ENCODE assay signal across 12 mouse cellular contexts in the genomic region with DNA sequence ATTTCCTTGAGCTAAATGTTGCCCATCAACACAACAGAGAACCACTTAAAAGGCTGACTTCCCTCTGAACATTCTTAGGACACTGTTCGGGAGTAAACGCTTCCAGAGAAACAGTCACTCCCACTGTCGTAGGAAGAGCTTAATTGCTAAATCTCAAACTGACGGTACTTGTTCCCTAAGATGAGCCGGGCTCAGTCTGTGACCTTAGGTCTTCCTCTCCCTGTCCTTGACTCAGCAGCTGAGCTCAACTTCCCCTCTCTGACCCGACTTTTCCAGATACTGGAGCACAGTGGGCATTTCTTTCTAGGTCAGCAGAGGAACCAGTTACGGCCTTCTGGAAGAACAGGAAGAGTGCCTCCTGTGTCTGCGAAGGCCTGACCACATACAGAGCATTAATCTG.
DNase-seq lines count a peak whose midpoint lies in the region; ATAC-seq and TF ChIP-seq lines count a peak whose summit lies in the region.
"Had no signal": no experiment of that assay in that cellular context is flagged by ENCODE, and none has a peak within 500 bp of the region (broad histone marks: within the 10 kb centered on the region; RNA-seq: fewer than 3 reads in every experiment).

No protein-coding gene starts in this region.

- H3K79me2 ChIP-seq in heart, adult 2 months (replicated peaks; ENCODE audit: control insufficient read depth, insufficient read depth, low read length) = 0 out of 2 replicates have a peak, but pooled peaks cover under 1% of the 10 kb centered on the region

- no peak overlapping the region for H3K4me3 ChIP-seq in heart, adult 2 months
- no peak overlapping the region for H3K4me3 ChIP-seq in lung, postnatal 0 days (ENCODE audit: low read depth, low read length)
- H3K4me3 ChIP-seq: forebrain, embryonic 13.5 days; heart, embryonic 15.5 days had no signal

- peaks cover 6% of the 10 kb centered on the region; the same call in 1 of the 2 replicates for H3K36me3 ChIP-seq in heart, adult 2 months (ENCODE audit: control insufficient read depth, insufficient read depth, low read length)
- H3K36me3 ChIP-seq in lung, postnatal 0 days (ENCODE audit: insufficient read depth, low read length) = no peaks in the 10 kb centered on the region
- H3K36me3 ChIP-seq: heart, embryonic 15.5 days had no signal

- no peak for TF ChIP-seq CTCF in heart, adult 2 months (IDR thresholded peaks at IDR 0.05)
- TF ChIP-seq CTCF in lung, postnatal 0 days (IDR thresholded peaks at IDR 0.05) = no peak

- intact Hi-C loops in heart, adult 2 months (cut with DNase I) = no loop called here

- H3K27me3 ChIP-seq in heart, adult 2 months (ENCODE audit: control insufficient read depth, insufficient read depth, low read length) = no peaks in the 10 kb centered on the region
- no peaks in the 10 kb centered on the region for H3K27me3 ChIP-seq in lung, postnatal 0 days (replicated peaks; ENCODE audit: insufficient read depth, low read length)
- H3K27me3 ChIP-seq: heart, embryonic 15.5 days had no signal

- H3K4me1 ChIP-seq in heart, adult 2 months (ENCODE audit: control insufficient read depth, insufficient read depth, low read length) = peaks cover 24% of the 10 kb centered on the region
- peaks cover 15% of the 10 kb centered on the region; the same call in 1 of the 2 replicates for H3K4me1 ChIP-seq in lung, postnatal 0 days (ENCODE audit: insufficient read depth, low read depth, low read length)

- H3K4me2 ChIP-seq in lung, postnatal 0 days (replicated peaks; ENCODE audit: low read depth, low read length) = no peak overlapping the region
- H3K4me2 ChIP-seq: forebrain, embryonic 13.5 days; heart, embryonic 15.5 days had no signal

- 0 out of 2 replicates have a peak, but pooled peaks have one; percentile 10 for TF ChIP-seq EP300 in heart, adult 2 months (IDR thresholded peaks at IDR 0.05; ENCODE audit: insufficient read depth, low read depth, low read length)
- 0 out of 2 replicates have a peak, but pooled peaks have one; percentile 17 for TF ChIP-seq EP300 in lung, postnatal 0 days (IDR thresholded peaks at IDR 0.05)

- DNase-seq in heart, adult 2 months = peak in 1 of 2 experiments; percentile 59
- no peak for DNase-seq in heart, postnatal 4 days
- DNase-seq in lung, postnatal 0 days (ENCODE audit: low spot score) = peak; percentile 53
- no peak for DNase-seq in lung, postnatal 10 days
- peak; percentile 24 for DNase-seq in kidney, postnatal 10 days
- DNase-seq in gastrocnemius, postnatal 10 days = no peak
- DNase-seq in thymus, postnatal 0 days (ENCODE audit: low spot score) = no peak
- DNase-seq: right cerebral cortex, postnatal 4 days; thymus, adult 2 months had no signal

- 28% methylated on average over 8 of the region's 8 CpGs for WGBS in heart, adult 2 months
- 45% methylated on average over 8 of the region's 8 CpGs for WGBS in lung, postnatal 0 days

- peak; percentile 54 for ATAC-seq in lung, postnatal 0 days
- peak; percentile 52; the same call in 1 of the 2 replicates for ATAC-seq in neutrophil, adult 5-6 weeks (ENCODE audit: extremely low read depth, insufficient number of reproducible peaks, low FRiP score, poor library complexity, severe bottlenecking)
- ATAC-seq: forebrain, embryonic 13.5 days had no signal

- H3K9ac ChIP-seq in heart, adult 2 months (ENCODE audit: low read depth, low read length) = no peak overlapping the region
- no peak overlapping the region for H3K9ac ChIP-seq in lung, postnatal 0 days (replicated peaks; ENCODE audit: low read depth)
- H3K9ac ChIP-seq: forebrain, embryonic 13.5 days; heart, embryonic 15.5 days had no signal

- TF ChIP-seq POLR2A in heart, adult 2 months (IDR thresholded peaks at IDR 0.05; ENCODE audit: insufficient read depth, low read depth, low read length) = no peak

- H3K27ac ChIP-seq in heart, adult 2 months = peak overlapping the region; percentile 18
- no peak overlapping the region for H3K27ac ChIP-seq in lung, postnatal 0 days (ENCODE audit: low read length)
- H3K27ac ChIP-seq: forebrain, embryonic 13.5 days; heart, embryonic 15.5 days had no signal

- H3K9me3 ChIP-seq in lung, postnatal 0 days (ENCODE audit: low read length) = no peaks in the 10 kb centered on the region
- H3K9me3 ChIP-seq: forebrain, embryonic 13.5 days; heart, embryonic 15.5 days had no signal

Comparison
In these comparisons a context has a peak if more than half of its experiments do, and no peak if none do; other contexts are left out.
1. DNase-seq: peak in lung, postnatal 0 days (single experiment) and kidney, postnatal 10 days (single experiment); none in heart, postnatal 4 days (single experiment), lung, postnatal 10 days (single experiment), gastrocnemius, postnatal 10 days (single experiment) and thymus, postnatal 0 days (single experiment).